17 mouse cellular contexts compared by ENCODE assay signal in the genomic region with DNA sequence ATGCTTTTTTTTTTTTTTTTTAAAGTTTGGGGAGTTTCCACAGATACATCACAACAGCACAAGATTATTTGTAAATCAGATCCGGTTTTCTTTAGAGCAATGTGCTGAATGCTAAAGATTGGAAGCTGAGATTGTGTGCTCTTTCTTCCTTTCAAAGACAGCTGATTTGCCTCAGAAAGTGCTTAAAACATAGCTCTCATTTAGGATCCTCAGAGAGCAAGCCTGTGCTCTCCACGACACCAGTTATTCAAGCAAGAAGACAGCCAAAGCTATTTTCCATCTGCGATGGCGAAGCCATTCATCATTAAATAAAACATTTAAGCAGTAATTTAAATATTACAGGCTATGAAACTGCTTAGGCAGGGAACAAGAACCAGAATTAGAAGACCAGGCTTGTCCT.
DNase-seq lines count a peak whose midpoint lies in the region; ATAC-seq and TF ChIP-seq lines count a peak whose summit lies in the region.
"Had no signal": no experiment of that assay in that cellular context is flagged by ENCODE, and none has a peak within 500 bp of the region (broad histone marks: within the 10 kb centered on the region; RNA-seq: fewer than 3 reads in every experiment).

No protein-coding gene starts in this region.

- no peak for TF ChIP-seq POLR2A in kidney, adult 2 months (IDR thresholded peaks at IDR 0.05; ENCODE audit: low read depth, low read length)

- DNase-seq in kidney, postnatal 0 days (ENCODE audit: low spot score), result peak; percentile 78
- DNase-seq in kidney, adult 2 months, result no peak
- DNase-seq in midbrain, embryonic 11.5 days (ENCODE audit: low spot score, missing footprints), result no peak
- no peak for DNase-seq in midbrain, postnatal 0 days (ENCODE audit: low spot score)
- DNase-seq: adrenal gland, adult 8-10 months; cerebellum, postnatal 10 days; gastrocnemius, adult 2 months; right cerebral cortex, adult 18-20 months; spleen, adult 18-20 months had no signal

- TF ChIP-seq CTCF in kidney, postnatal 0 days (IDR thresholded peaks at IDR 0.05; ENCODE audit: low read depth), result no peak
- no peak for TF ChIP-seq CTCF in kidney, adult 2 months (conservative IDR thresholded peaks at IDR 0.05; ENCODE audit: insufficient read depth, insufficient read length, low read depth, low read length)
- TF ChIP-seq CTCF in midbrain, postnatal 0 days (IDR thresholded peaks at IDR 0.05), result no peak

- H3K4me3 ChIP-seq in kidney, postnatal 0 days (replicated peaks; ENCODE audit: low read depth, low read length), result no peak overlapping the region
- H3K4me3 ChIP-seq in kidney, adult 2 months (ENCODE audit: insufficient read depth, low read depth, low read length), result no peak overlapping the region
- H3K4me3 ChIP-seq in midbrain, embryonic 11.5 days (ENCODE audit: low read depth, low read length), result no peak overlapping the region
- H3K4me3 ChIP-seq in midbrain, embryonic 15.5 days, result no peak overlapping the region
- no peak overlapping the region for H3K4me3 ChIP-seq in forebrain, embryonic 16.5 days (replicated peaks; ENCODE audit: low read length)
- H3K4me3 ChIP-seq in midbrain, postnatal 0 days (ENCODE audit: low read depth, low read length), result no peak overlapping the region
- H3K4me3 ChIP-seq: erythroblast, embryonic 14.5 days; gastrocnemius, adult 2 months; megakaryocyte, embryonic 14.5 days; stomach, embryonic 15.5 days had no signal

- no peak overlapping the region for H3K4me2 ChIP-seq in kidney, postnatal 0 days (ENCODE audit: low read length)
- H3K4me2 ChIP-seq in midbrain, embryonic 11.5 days, result no peak overlapping the region
- no peak overlapping the region for H3K4me2 ChIP-seq in midbrain, embryonic 15.5 days
- no peak overlapping the region for H3K4me2 ChIP-seq in forebrain, embryonic 16.5 days (ENCODE audit: low read length)
- H3K4me2 ChIP-seq in midbrain, postnatal 0 days (ENCODE audit: low read depth, low read length, poor library complexity, severe bottlenecking), result no peak overlapping the region
- H3K4me2 ChIP-seq: stomach, embryonic 15.5 days had no signal

- H3K36me3 ChIP-seq in kidney, postnatal 0 days (ENCODE audit: insufficient read depth, low read length), result no peaks in the 10 kb centered on the region
- no peaks in the 10 kb centered on the region for H3K36me3 ChIP-seq in kidney, adult 2 months (ENCODE audit: control insufficient read depth, insufficient read depth, low read length)
- no peaks in the 10 kb centered on the region for H3K36me3 ChIP-seq in midbrain, embryonic 11.5 days (ENCODE audit: control insufficient read depth, insufficient read depth, low read length)
- no peaks in the 10 kb centered on the region for H3K36me3 ChIP-seq in midbrain, embryonic 15.5 days (replicated peaks)
- H3K36me3 ChIP-seq in forebrain, embryonic 16.5 days (ENCODE audit: control insufficient read depth, insufficient read depth), result no peaks in the 10 kb centered on the region
- no peaks in the 10 kb centered on the region for H3K36me3 ChIP-seq in midbrain, postnatal 0 days (ENCODE audit: insufficient read depth, low read length)
- H3K36me3 ChIP-seq: stomach, embryonic 15.5 days had no signal

- no peak overlapping the region for H3K9ac ChIP-seq in kidney, postnatal 0 days (ENCODE audit: low read depth, low read length)
- no peak overlapping the region for H3K9ac ChIP-seq in midbrain, embryonic 11.5 days (ENCODE audit: low read length)
- no peak overlapping the region for H3K9ac ChIP-seq in midbrain, embryonic 15.5 days
- H3K9ac ChIP-seq in forebrain, embryonic 16.5 days (replicated peaks; ENCODE audit: low read depth, low read length), result no peak overlapping the region
- H3K9ac ChIP-seq in midbrain, postnatal 0 days (replicated peaks; ENCODE audit: low read length, poor library complexity, severe bottlenecking), result no peak overlapping the region
- H3K9ac ChIP-seq: stomach, embryonic 15.5 days had no signal

- no peak for ATAC-seq in kidney, postnatal 0 days (replicated peaks; ENCODE audit: low FRiP score, low read depth)
- no peak for ATAC-seq in midbrain, embryonic 11.5 days (ENCODE audit: low FRiP score)
- no peak for ATAC-seq in midbrain, embryonic 15.5 days (replicated peaks)
- peak; percentile 68 for ATAC-seq in forebrain, embryonic 16.5 days
- ATAC-seq in midbrain, postnatal 0 days (ENCODE audit: low FRiP score), result no peak
- ATAC-seq in erythroid progenitor cell, adult 5-6 weeks (replicated peaks; ENCODE audit: low FRiP score, poor library complexity, severe bottlenecking), result no peak
- ATAC-seq: CD4-positive, CD25-positive, alpha-beta regulatory T cell, adult 4 months; intestine, embryonic 16.5 days had no signal

- H3K27ac ChIP-seq in kidney, postnatal 0 days, result no peak overlapping the region
- H3K27ac ChIP-seq in kidney, adult 2 months (ENCODE audit: insufficient read depth, low read depth, low read length), result no peak overlapping the region
- H3K27ac ChIP-seq in midbrain, embryonic 11.5 days (ENCODE audit: low read depth, low read length), result peak overlapping the region; percentile 47
- H3K27ac ChIP-seq in midbrain, embryonic 15.5 days, result no peak overlapping the region; the same call in 1 of the 2 replicates
- H3K27ac ChIP-seq in forebrain, embryonic 16.5 days (ENCODE audit: low read length), result peak overlapping the region; percentile 54
- H3K27ac ChIP-seq in midbrain, postnatal 0 days (ENCODE audit: low read depth, low read length), result peak overlapping the region; percentile 32; the same call in 1 of the 2 replicates
- H3K27ac ChIP-seq: gastrocnemius, adult 2 months; stomach, embryonic 15.5 days had no signal

- no peaks in the 10 kb centered on the region for H3K9me3 ChIP-seq in kidney, postnatal 0 days (replicated peaks; ENCODE audit: low read length)
- H3K9me3 ChIP-seq in midbrain, embryonic 11.5 days (ENCODE audit: control insufficient read depth, low read length), result peaks cover 5% of the 10 kb centered on the region; the same call in 1 of the 2 replicates
- no peaks in the 10 kb centered on the region; the same call in 1 of the 2 replicates for H3K9me3 ChIP-seq in midbrain, embryonic 15.5 days
- peaks cover 9% of the 10 kb centered on the region for H3K9me3 ChIP-seq in forebrain, embryonic 16.5 days (ENCODE audit: control insufficient read depth, low read length)
- H3K9me3 ChIP-seq in midbrain, postnatal 0 days (ENCODE audit: low read length), result no peaks in the 10 kb centered on the region
- H3K9me3 ChIP-seq: stomach, embryonic 15.5 days had no signal

- 52% methylated on average over 4 of the region's 4 CpGs for WGBS in kidney, postnatal 0 days
- 60% methylated on average over 4 of the region's 4 CpGs for WGBS in kidney, adult 2 months
- 66% methylated on average over 4 of the region's 4 CpGs for WGBS in midbrain, embryonic 11.5 days
- 40% methylated on average over 4 of the region's 4 CpGs for WGBS in midbrain, embryonic 15.5 days
- 35% methylated on average over 4 of the region's 4 CpGs for WGBS in forebrain, embryonic 16.5 days
- 53% methylated on average over 4 of the region's 4 CpGs for WGBS in midbrain, postnatal 0 days

- H3K27me3 ChIP-seq in kidney, postnatal 0 days (ENCODE audit: insufficient read depth, low read length), result no peaks in the 10 kb centered on the region
- no peaks in the 10 kb centered on the region for H3K27me3 ChIP-seq in kidney, adult 2 months (replicated peaks; ENCODE audit: control insufficient read depth, insufficient read depth, low read length)
- H3K27me3 ChIP-seq in midbrain, embryonic 11.5 days (ENCODE audit: control insufficient read depth, insufficient read depth, low read length), result no peaks in the 10 kb centered on the region
- H3K27me3 ChIP-seq in midbrain, embryonic 15.5 days (replicated peaks), result no peaks in the 10 kb centered on the region
- H3K27me3 ChIP-seq in forebrain, embryonic 16.5 days (replicated peaks; ENCODE audit: control insufficient read depth, insufficient read depth, low read length), result no peaks in the 10 kb centered on the region
- H3K27me3 ChIP-seq in midbrain, postnatal 0 days (ENCODE audit: insufficient read depth, low read length), result no peaks in the 10 kb centered on the region
- H3K27me3 ChIP-seq: megakaryocyte, embryonic 14.5 days; stomach, embryonic 15.5 days had no signal

- H3K4me1 ChIP-seq in kidney, postnatal 0 days (replicated peaks; ENCODE audit: insufficient read depth, low read length), result no peaks in the 10 kb centered on the region
- no peaks in the 10 kb centered on the region for H3K4me1 ChIP-seq in kidney, adult 2 months (ENCODE audit: control insufficient read depth, insufficient read depth, low read length)
- H3K4me1 ChIP-seq in midbrain, embryonic 11.5 days (ENCODE audit: control insufficient read depth, insufficient read depth, low read length), result no peaks in the 10 kb centered on the region
- H3K4me1 ChIP-seq in midbrain, embryonic 15.5 days, result 0 out of 2 replicates have a peak, but pooled peaks cover 4% of the 10 kb centered on the region
- peaks cover 11% of the 10 kb centered on the region; the same call in 1 of the 2 replicates for H3K4me1 ChIP-seq in forebrain, embryonic 16.5 days (replicated peaks; ENCODE audit: control insufficient read depth, insufficient read depth, low read length)
- H3K4me1 ChIP-seq in midbrain, postnatal 0 days (ENCODE audit: insufficient read depth, low read length), result no peaks in the 10 kb centered on the region
- H3K4me1 ChIP-seq: megakaryocyte, embryonic 14.5 days; stomach, embryonic 15.5 days had no signal

Comparison
In these comparisons a context has a peak if more than half of its experiments do, and no peak if none do; other contexts are left out.
1. H3K27ac ChIP-seq: peak in midbrain, embryonic 11.5 days (single experiment), forebrain, embryonic 16.5 days (single experiment) and midbrain, postnatal 0 days (single experiment); none in kidney, postnatal 0 days (single experiment), kidney, adult 2 months (single experiment) and midbrain, embryonic 15.5 days (single experiment).